Mouse (Mus musculus) megakaryocyte, adult 5-6 weeks (primary cell): ENCODE measurements around the gene Dscaml1. TPM values are rescaled to one million over a fixed set of nuclear protein-coding genes. Genes with fewer than 3 reads are reported as not detected.

Experiments used
- ATAC-seq: 2 replicates; pipeline ENCODE4 v1.8.0; 2016; ENCODE audit warnings: mild to moderate bottlenecking, inconsistent platforms; ENCODE audit not compliant: poor library complexity, severe bottlenecking
- total RNA-seq, 2 experiments: library from RNA; stranded (forward) in 1 of 2; stranded (reverse) in 1 of 2; fragments of 153-499, 151-499 nt in 1 of 2; fragments of 221-1000, 200-1000 nt in 1 of 2; gene quantifications; 2 replicates each; pipeline versions ENCODE4 v1.2.3 to v1.2.4; 2015 to 2017

Gene Dscaml1
- total RNA-seq, 2 experiments from 2014 or later, result not detected

GRCm38 (mm10) chr9:45556882-45557281, 130.5 kb downstream of the Dscaml1 start:
- peak; percentile 35; the same call in 1 of the 2 replicates for ATAC-seq

GRCm38 (mm10) chr9:45560987-45561386, 134.6 kb downstream of the Dscaml1 start:
- no peak for ATAC-seq

- ATAC-seq, result no peak
Measured at GRCm38 (mm10) chr9:45566843-45567578, 140.6 kb downstream of the Dscaml1 start.

GRCm38 (mm10) chr9:45569680-45570079, 143.3 kb downstream of the Dscaml1 start:
- ATAC-seq, result no peak

GRCm38 (mm10) chr9:45570346-45570745, 143.9 kb downstream of the Dscaml1 start:
- no peak for ATAC-seq

- no peak for ATAC-seq
Measured at GRCm38 (mm10) chr9:45572787-45573492, 146.5 kb downstream of the Dscaml1 start.

GRCm38 (mm10) chr9:45573493-45573815, 147.0 kb downstream of the Dscaml1 start:
- ATAC-seq, result no peak

- ATAC-seq, result no peak
Measured at GRCm38 (mm10) chr9:45574021-45574420, 147.6 kb downstream of the Dscaml1 start.

- no peak for ATAC-seq
Measured at GRCm38 (mm10) chr9:45580069-45580795, 153.8 kb downstream of the Dscaml1 start.

- ATAC-seq, result no peak
Measured at GRCm38 (mm10) chr9:45586475-45586874, 160.0 kb downstream of the Dscaml1 start.

GRCm38 (mm10) chr9:45587704-45588103, 161.3 kb downstream of the Dscaml1 start:
- ATAC-seq, result no peak

GRCm38 (mm10) chr9:45589867-45590266, 163.4 kb downstream of the Dscaml1 start:
- ATAC-seq, result no peak

GRCm38 (mm10) chr9:45591061-45591460, 164.6 kb downstream of the Dscaml1 start:
- no peak for ATAC-seq

- ATAC-seq, result no peak
Measured at GRCm38 (mm10) chr9:45592374-45592773, 165.9 kb downstream of the Dscaml1 start.

GRCm38 (mm10) chr9:45598117-45598516, 171.7 kb downstream of the Dscaml1 start:
- no peak for ATAC-seq

GRCm38 (mm10) chr9:45599377-45599776, 172.9 kb downstream of the Dscaml1 start:
- no peak for ATAC-seq

GRCm38 (mm10) chr9:45607337-45607736, 180.9 kb downstream of the Dscaml1 start:
- ATAC-seq, result no peak

GRCm38 (mm10) chr9:45608097-45609031, 181.9 kb downstream of the Dscaml1 start:
- ATAC-seq, result no peak

- no peak for ATAC-seq
Measured at GRCm38 (mm10) chr9:45610336-45611060, 184.1 kb downstream of the Dscaml1 start.

- no peak for ATAC-seq
Measured at GRCm38 (mm10) chr9:45614616-45615015, 188.2 kb downstream of the Dscaml1 start.
